Comparison of ENCODE assay signal across 1 mouse cellular context in the genomic region with DNA sequence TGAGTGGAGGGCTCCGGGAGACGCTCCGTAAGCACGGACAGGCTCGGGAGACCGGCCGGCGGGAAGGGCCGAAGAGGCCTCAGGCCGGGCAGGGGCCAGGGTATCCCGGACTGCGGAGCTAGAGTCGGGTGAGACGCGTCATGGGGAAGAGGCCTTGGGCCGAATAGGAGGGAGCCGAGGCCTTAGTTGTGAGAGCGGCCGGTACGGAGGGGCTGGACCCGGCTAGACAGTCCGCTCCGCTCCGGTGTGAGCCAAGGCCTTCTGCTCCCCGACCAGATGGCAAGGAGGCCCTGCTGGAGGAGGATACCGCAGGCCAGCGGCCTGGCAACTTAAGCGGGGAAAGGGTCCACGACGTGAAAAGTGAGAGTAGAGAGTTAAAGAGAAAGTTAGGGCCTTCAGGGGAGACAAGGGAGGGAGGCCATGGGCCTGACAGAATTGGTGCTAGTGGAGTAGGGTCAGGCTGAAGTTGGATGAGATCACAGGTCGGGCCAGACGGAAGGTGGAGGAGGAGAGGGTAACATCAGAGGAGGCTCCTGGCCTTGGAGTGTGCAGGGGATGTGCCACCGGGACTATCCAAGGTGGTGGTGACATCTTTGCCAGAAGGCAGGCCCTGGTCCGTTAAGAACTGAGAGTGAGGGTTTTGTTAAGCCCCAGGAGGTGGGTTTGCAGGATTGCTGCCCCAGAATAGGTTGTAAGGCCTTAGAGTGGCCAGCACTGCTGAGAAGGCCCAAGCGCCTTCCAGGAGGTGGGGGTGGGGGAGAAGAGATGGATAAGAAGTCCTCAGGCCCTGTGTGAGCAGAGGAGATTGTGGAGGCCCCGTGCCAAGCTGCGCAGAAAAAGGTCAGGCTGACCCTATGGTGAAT.
TF ChIP-seq lines count a peak whose summit lies in the region.

No protein-coding gene starts in this region.

TF ChIP-seq in ES-E14, 5 proteins besides CTCF, POLR2A, EP300 and RAD21 (continued from another document):
- no peak for TF ChIP-seq ZNF384 (IDR thresholded peaks at IDR 0.05; ENCODE audit: low read depth, low read length)
